Mouse (Mus musculus) thymus, adult 2 months (tissue): ENCODE measurements around the gene Ahdc1.

Experiments used
- CTCF ChIP-seq: fragments of 200-500 bp; IDR thresholded peaks from 2 replicates; pipeline ENCODE4 v1.5.1; 2012; ENCODE audit warnings: mild to moderate bottlenecking, control low read depth, low read length, moderate library complexity, borderline replicate concordance; ENCODE audit not compliant: control insufficient read depth, poor library complexity, insufficient read depth; ENCODE audit errors: extremely low read depth
- POLR2A ChIP-seq: fragments of 200-500 bp; IDR thresholded peaks from 2 replicates; pipeline ENCODE4 v1.6.1; 2012; ENCODE audit warnings: mild to moderate bottlenecking, low read length, control low read depth, moderate library complexity; ENCODE audit not compliant: control insufficient read depth, poor library complexity, insufficient read depth; ENCODE audit errors: extremely low read depth

GRCm38 (mm10) chr4:133103525-133104193, 92.6 kb downstream of the Ahdc1 start:
- no peak for TF ChIP-seq CTCF
- no peak for TF ChIP-seq POLR2A
